Mouse (Mus musculus) heart, adult 2 months (tissue): ENCODE measurements around the gene Pou6f2.

ENCODE experiments used
- CTCF ChIP-seq: fragments of 200-600 bp; IDR thresholded peaks from 2 replicates; pipeline ENCODE4 v1.8.1; 2022; ENCODE audit warnings: antibody characterized with exemption, mild to moderate bottlenecking, moderate library complexity
- EP300 ChIP-seq: fragments of 200-500 bp; IDR thresholded peaks from 2 replicates; pipeline ENCODE4 v1.6.1; 2011; ENCODE audit warnings: low read depth, low read length, control low read depth; ENCODE audit not compliant: insufficient read depth
- POLR2A ChIP-seq: fragments of 200-500 bp; IDR thresholded peaks from 2 replicates; pipeline ENCODE4 v1.6.1; 2011; ENCODE audit warnings: mild to moderate bottlenecking, low read depth, low read length, control low read depth; ENCODE audit not compliant: insufficient read depth

- no peak for TF ChIP-seq CTCF
- no peak for TF ChIP-seq POLR2A
- no peak for TF ChIP-seq EP300
Measured at GRCm38 (mm10) chr13:18081443-18082119, 315.9 kb downstream of the Pou6f2 start.
